Mouse (Mus musculus): ENCODE results near the gene Gas6. TPM values are rescaled to one million over a fixed set of nuclear protein-coding genes. Genes with fewer than 3 reads are reported as not detected.

The Gas6 gene
- polyA plus RNA-seq, 1 experiment from 2014 or later: 9.3 TPM

- Histone ChIP-seq H3K36me3 (replicated peaks; ENCODE audit: insufficient read depth, low read length) (no peaks in the 10 kb centered on the region), H3K9ac (replicated peaks) (no peak overlapping the region)
- 47% methylated on average over 6 of the region's 6 CpGs for WGBS (ENCODE audit: insufficient replicate concordance)
Measured at GRCm38 (mm10) chr8:13520349-13520748, 26.1 kb upstream of the Gas6 start.

GRCm38 (mm10) chr8:13519503-13519902 lies 25.2 kb upstream of the Gas6 start:
- no peak for DNase-seq
- no peak for ATAC-seq
- no peaks in the 10 kb centered on the region for H3K27me3 ChIP-seq (ENCODE audit: insufficient read depth, low read length)
- H3K27ac ChIP-seq (ENCODE audit: low read depth): no peak overlapping the region
- WGBS (ENCODE audit: insufficient replicate concordance): 59% methylated on average over 9 of the region's 9 CpGs
- TF ChIP-seq CTCF (IDR thresholded peaks at IDR 0.05; ENCODE audit: low read depth) (no peak), EP300 (IDR thresholded peaks at IDR 0.05; ENCODE audit: low read depth) (no peak)
- H3K36me3 ChIP-seq (replicated peaks; ENCODE audit: insufficient read depth, low read length): no peaks in the 10 kb centered on the region
- H3K9me3 ChIP-seq (ENCODE audit: low read length): no peaks in the 10 kb centered on the region
- H3K4me3 ChIP-seq (ENCODE audit: low read depth, low read length): no peak overlapping the region
- no peak overlapping the region for H3K9ac ChIP-seq (replicated peaks)
- H3K4me1 ChIP-seq (ENCODE audit: insufficient read depth): no peaks in the 10 kb centered on the region
- no peak overlapping the region for H3K4me2 ChIP-seq (ENCODE audit: low read depth, low read length)

More at GRCm38 (mm10) chr8:13520349-13520748, 26.1 kb upstream of the Gas6 start:
- DNase-seq (no peak), ATAC-seq (no peak)
- no peak overlapping the region for H3K4me2 ChIP-seq (ENCODE audit: low read depth, low read length)
- H3K4me3 ChIP-seq (ENCODE audit: low read depth, low read length): no peak overlapping the region
- no peaks in the 10 kb centered on the region for H3K4me1 ChIP-seq (ENCODE audit: insufficient read depth)
- no peak overlapping the region for H3K27ac ChIP-seq (ENCODE audit: low read depth)
- no peaks in the 10 kb centered on the region for H3K9me3 ChIP-seq (ENCODE audit: low read length)
- TF ChIP-seq EP300 (IDR thresholded peaks at IDR 0.05; ENCODE audit: low read depth) (no peak), CTCF (IDR thresholded peaks at IDR 0.05; ENCODE audit: low read depth) (no peak)
- no peaks in the 10 kb centered on the region for H3K27me3 ChIP-seq (ENCODE audit: insufficient read depth, low read length)

DNA sequence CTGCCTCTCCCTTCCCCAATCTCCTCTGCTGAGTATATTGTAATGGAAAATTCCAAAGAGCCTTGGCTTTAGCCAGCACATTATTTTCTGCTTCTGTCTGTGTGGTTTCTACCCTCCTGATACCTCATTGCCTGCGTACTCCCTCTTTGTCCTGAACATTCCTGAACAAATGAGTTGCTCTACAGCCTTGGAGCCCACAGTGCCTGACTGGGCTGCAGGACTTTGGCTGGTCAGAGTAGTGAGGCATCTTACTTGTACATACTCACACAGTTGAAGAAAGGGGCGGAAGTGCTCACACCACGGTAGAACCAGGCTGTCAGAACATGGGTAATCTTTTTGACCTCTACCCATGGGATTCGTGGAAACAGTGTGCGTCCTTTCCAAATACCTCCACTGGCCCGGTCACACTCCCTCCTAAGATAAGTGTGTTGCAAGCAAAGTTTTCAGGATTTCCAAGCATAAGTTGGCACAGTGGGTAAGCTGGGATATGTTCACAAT lies 23.0 kb upstream of the Gas6 start:
- ATAC-seq (no peak), DNase-seq (no peak)
- Histone ChIP-seq H3K9ac (replicated peaks) (no peak overlapping the region), H3K36me3 (replicated peaks; ENCODE audit: insufficient read depth, low read length) (no peaks in the 10 kb centered on the region), H3K4me1 (ENCODE audit: insufficient read depth) (peaks cover 3% of the 10 kb centered on the region; the same call in 1 of the 2 replicates), H3K4me3 (ENCODE audit: low read depth, low read length) (no peak overlapping the region), H3K27me3 (ENCODE audit: insufficient read depth, low read length) (no peaks in the 10 kb centered on the region), H3K27ac (ENCODE audit: low read depth) (no peak overlapping the region), H3K9me3 (ENCODE audit: low read length) (no peaks in the 10 kb centered on the region), H3K4me2 (ENCODE audit: low read depth, low read length) (no peak overlapping the region)
- 82% methylated on average over 6 of the region's 6 CpGs for WGBS (ENCODE audit: insufficient replicate concordance)
- TF ChIP-seq EP300 (IDR thresholded peaks at IDR 0.05; ENCODE audit: low read depth) (no peak), CTCF (IDR thresholded peaks at IDR 0.05; ENCODE audit: low read depth) (no peak)

GRCm38 (mm10) chr8:13516728-13517127 lies 22.4 kb upstream of the Gas6 start:
- 59% methylated on average over 5 of the region's 5 CpGs for WGBS (ENCODE audit: insufficient replicate concordance)
- H3K9ac ChIP-seq (replicated peaks): no peak overlapping the region
- H3K4me3 ChIP-seq (ENCODE audit: low read depth, low read length): no peak overlapping the region
- no peaks in the 10 kb centered on the region for H3K9me3 ChIP-seq (ENCODE audit: low read length)
- H3K36me3 ChIP-seq (replicated peaks; ENCODE audit: insufficient read depth, low read length): no peaks in the 10 kb centered on the region
- TF ChIP-seq CTCF (IDR thresholded peaks at IDR 0.05; ENCODE audit: low read depth) (no peak), EP300 (IDR thresholded peaks at IDR 0.05; ENCODE audit: low read depth) (no peak)
- no peak overlapping the region for H3K27ac ChIP-seq (ENCODE audit: low read depth)
- H3K4me2 ChIP-seq (ENCODE audit: low read depth, low read length): no peak overlapping the region
- peaks cover 3% of the 10 kb centered on the region; the same call in 1 of the 2 replicates for H3K4me1 ChIP-seq (ENCODE audit: insufficient read depth)
- no peak for ATAC-seq
- no peaks in the 10 kb centered on the region for H3K27me3 ChIP-seq (ENCODE audit: insufficient read depth, low read length)
- no peak for DNase-seq

- ATAC-seq (no peak), DNase-seq (no peak)
- TF ChIP-seq EP300 (IDR thresholded peaks at IDR 0.05; ENCODE audit: low read depth): no peak
- no peak for TF ChIP-seq CTCF (IDR thresholded peaks at IDR 0.05; ENCODE audit: low read depth)
- H3K36me3 ChIP-seq (replicated peaks; ENCODE audit: insufficient read depth, low read length): no peaks in the 10 kb centered on the region
- H3K27ac ChIP-seq (ENCODE audit: low read depth): no peak overlapping the region
- no peaks in the 10 kb centered on the region for H3K27me3 ChIP-seq (ENCODE audit: insufficient read depth, low read length)
- H3K4me3 ChIP-seq (ENCODE audit: low read depth, low read length): no peak overlapping the region
- peaks cover 3% of the 10 kb centered on the region; the same call in 1 of the 2 replicates for H3K4me1 ChIP-seq (ENCODE audit: insufficient read depth)
- H3K9me3 ChIP-seq (ENCODE audit: low read length): no peaks in the 10 kb centered on the region
- 65% methylated on average over 7 of the region's 7 CpGs for WGBS (ENCODE audit: insufficient replicate concordance)
- H3K9ac ChIP-seq (replicated peaks): no peak overlapping the region
- no peak overlapping the region for H3K4me2 ChIP-seq (ENCODE audit: low read depth, low read length)
Measured at GRCm38 (mm10) chr8:13516011-13516442, 21.7 kb upstream of the Gas6 start.

GRCm38 (mm10) chr8:13513556-13514370 lies 19.5 kb upstream of the Gas6 start:
- H3K27me3 ChIP-seq (ENCODE audit: insufficient read depth, low read length): no peaks in the 10 kb centered on the region
- no peak overlapping the region for H3K4me3 ChIP-seq (ENCODE audit: low read depth, low read length)
- TF ChIP-seq EP300 (IDR thresholded peaks at IDR 0.05; ENCODE audit: low read depth) (no peak), CTCF (IDR thresholded peaks at IDR 0.05; ENCODE audit: low read depth) (0 out of 2 replicates have a peak, but pooled peaks have one; percentile 14)
- H3K27ac ChIP-seq (ENCODE audit: low read depth): no peak overlapping the region
- H3K4me2 ChIP-seq (ENCODE audit: low read depth, low read length): no peak overlapping the region
- H3K36me3 ChIP-seq (replicated peaks; ENCODE audit: insufficient read depth, low read length): no peaks in the 10 kb centered on the region
- DNase-seq (peak; percentile 46), ATAC-seq (peak; percentile 94)
- 65% methylated on average over 5 of the region's 5 CpGs for WGBS (ENCODE audit: insufficient replicate concordance)
- H3K9me3 ChIP-seq (ENCODE audit: low read length): no peaks in the 10 kb centered on the region
- no peak overlapping the region for H3K9ac ChIP-seq (replicated peaks)
- peaks cover 3% of the 10 kb centered on the region; the same call in 1 of the 2 replicates for H3K4me1 ChIP-seq (ENCODE audit: insufficient read depth)

Measured in liver, postnatal 0 days (tissue).